Mouse (Mus musculus): ENCODE measurements around the gene Fgfr2. TPM values are rescaled to one million over a fixed set of nuclear protein-coding genes. Genes with fewer than 3 reads are reported as not detected.

Gene Fgfr2
- polyA plus RNA-seq, 1 experiment from 2014 or later = 33.9 TPM

- ATAC-seq (ENCODE audit: low FRiP score) = no peak
- no peak overlapping the region for H3K4me2 ChIP-seq
- no peak overlapping the region for H3K27ac ChIP-seq
- H3K36me3 ChIP-seq = no peaks in the 10 kb centered on the region
- H3K4me3 ChIP-seq = no peak overlapping the region
- H3K9me3 ChIP-seq = no peaks in the 10 kb centered on the region
- H3K4me1 ChIP-seq (replicated peaks) = peaks cover 19% of the 10 kb centered on the region
- no peak overlapping the region for H3K9ac ChIP-seq
- 96% methylated on average over 5 of the region's 5 CpGs for WGBS
- 0 out of 2 replicates have a peak, but pooled peaks cover 12% of the 10 kb centered on the region for H3K27me3 ChIP-seq
Measured at GRCm38 (mm10) chr7:130831586-130831985, 2291.6 kb downstream of the Fgfr2 start.

- ATAC-seq (ENCODE audit: low FRiP score) = no peak
- Histone ChIP-seq H3K4me3 (no peak overlapping the region), H3K27me3 (0 out of 2 replicates have a peak, but pooled peaks cover 10% of the 10 kb centered on the region), H3K27ac (no peak overlapping the region), H3K9me3 (no peaks in the 10 kb centered on the region), H3K4me2 (no peak overlapping the region), H3K9ac (no peak overlapping the region), H3K36me3 (no peaks in the 10 kb centered on the region), H3K4me1 (replicated peaks) (no peaks in the 10 kb centered on the region)
- 90% methylated on average over 10 of the region's 10 CpGs for WGBS
Measured at GRCm38 (mm10) chr7:130828475-130828874, 2294.7 kb downstream of the Fgfr2 start.

DNA sequence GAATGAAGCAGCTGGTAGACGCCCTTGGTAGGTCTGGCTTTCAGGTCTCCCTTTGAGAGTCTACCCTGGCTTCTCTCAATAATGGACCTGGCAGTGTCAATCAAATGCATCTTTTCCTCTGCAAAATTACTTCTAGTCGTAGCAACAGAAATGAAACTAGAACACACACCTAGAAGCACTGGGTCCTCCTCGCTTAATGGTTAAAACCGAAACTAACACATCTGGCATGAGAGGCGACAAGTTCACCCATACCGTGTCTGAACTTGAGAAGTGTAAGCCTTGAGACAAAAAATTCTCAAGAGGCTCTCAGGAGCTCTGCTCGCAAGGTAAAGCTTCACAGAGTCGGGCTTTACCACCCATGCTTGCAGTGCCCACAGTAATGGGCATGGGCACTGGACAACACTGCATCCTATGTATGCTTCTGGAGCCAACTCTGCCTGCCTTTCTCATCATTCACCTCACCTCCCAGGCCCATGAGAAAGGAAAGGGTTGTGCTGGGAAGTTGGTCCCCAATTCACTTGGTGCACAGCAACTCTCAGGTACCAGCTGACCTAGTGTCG, 2295.2 kb downstream of the Fgfr2 start:
- H3K4me3 ChIP-seq = no peak overlapping the region
- H3K4me2 ChIP-seq = no peak overlapping the region

DNA sequence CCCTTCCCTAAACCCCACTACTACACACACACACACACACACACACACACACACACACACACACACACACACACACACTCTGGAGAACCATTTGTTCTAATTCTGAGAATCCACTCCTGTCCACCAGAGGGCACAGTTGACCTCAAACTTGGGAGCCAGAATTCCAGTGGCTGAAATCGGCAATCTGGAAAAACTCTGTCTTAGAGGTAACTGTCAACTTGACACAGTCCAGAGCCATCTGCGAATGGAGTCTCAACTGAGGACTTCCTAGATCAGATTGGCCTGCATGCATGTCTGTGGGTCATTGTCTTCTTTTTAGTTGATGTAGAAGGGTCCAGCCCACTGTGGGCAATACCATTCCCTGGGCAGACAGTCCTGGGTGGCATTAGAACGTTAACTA, 2295.7 kb downstream of the Fgfr2 start:
- no peak for ATAC-seq (ENCODE audit: low FRiP score)
- 56% methylated on average over 3 of the region's 3 CpGs for WGBS
- 0 out of 2 replicates have a peak, but pooled peaks cover 6% of the 10 kb centered on the region for H3K27me3 ChIP-seq

More for the DNA sequence above, 2295.2 kb downstream of the Fgfr2 start:
- H3K9ac ChIP-seq = no peak overlapping the region
- no peak overlapping the region for H3K27ac ChIP-seq
- no peak for ATAC-seq (ENCODE audit: low FRiP score)
- H3K9me3 ChIP-seq = no peaks in the 10 kb centered on the region
- WGBS = 95% methylated on average over 9 of the region's 9 CpGs
- no peaks in the 10 kb centered on the region for H3K4me1 ChIP-seq (replicated peaks)
- H3K36me3 ChIP-seq = no peaks in the 10 kb centered on the region
- H3K27me3 ChIP-seq = 0 out of 2 replicates have a peak, but pooled peaks cover 6% of the 10 kb centered on the region

GRCm38 (mm10) chr7:130826343-130826742, 2296.8 kb downstream of the Fgfr2 start:
- Histone ChIP-seq H3K27ac (no peak overlapping the region), H3K4me1 (replicated peaks) (no peaks in the 10 kb centered on the region), H3K9me3 (no peaks in the 10 kb centered on the region), H3K9ac (no peak overlapping the region), H3K4me3 (no peak overlapping the region), H3K27me3 (0 out of 2 replicates have a peak, but pooled peaks cover 3% of the 10 kb centered on the region), H3K4me2 (no peak overlapping the region), H3K36me3 (no peaks in the 10 kb centered on the region)
- ATAC-seq (ENCODE audit: low FRiP score) = no peak
- 75% methylated on average over 3 of the region's 3 CpGs for WGBS

More for the DNA sequence above, 2295.7 kb downstream of the Fgfr2 start:
- Histone ChIP-seq H3K4me1 (replicated peaks) (no peaks in the 10 kb centered on the region), H3K9me3 (no peaks in the 10 kb centered on the region), H3K9ac (no peak overlapping the region), H3K4me3 (no peak overlapping the region), H3K36me3 (no peaks in the 10 kb centered on the region), H3K27ac (no peak overlapping the region), H3K4me2 (no peak overlapping the region)

DNA sequence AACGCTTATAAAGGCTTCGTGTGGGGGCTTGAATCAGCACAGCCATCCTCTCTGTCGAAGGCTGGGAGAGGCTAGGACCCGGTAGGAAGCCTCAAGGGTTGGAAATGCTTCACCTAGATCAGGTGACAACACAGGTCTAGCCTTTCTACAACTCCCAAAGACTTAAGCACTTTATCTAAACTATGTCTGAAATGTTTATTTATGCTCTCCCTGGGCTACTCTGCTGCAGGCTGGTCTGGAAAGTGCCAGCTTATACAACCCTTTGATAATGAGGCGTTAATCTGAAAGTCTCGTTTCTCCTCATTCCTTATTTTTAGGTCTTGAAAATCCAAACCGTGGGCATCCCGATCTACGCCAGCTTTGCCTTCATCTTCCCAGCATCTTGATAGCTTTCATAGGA, 2299.2 kb downstream of the Fgfr2 start:
- no peak for ATAC-seq (ENCODE audit: low FRiP score)
- Histone ChIP-seq H3K27ac (no peak overlapping the region), H3K9me3 (no peaks in the 10 kb centered on the region), H3K27me3 (0 out of 2 replicates have a peak, but pooled peaks cover 3% of the 10 kb centered on the region), H3K4me2 (no peak overlapping the region), H3K4me3 (no peak overlapping the region), H3K9ac (no peak overlapping the region), H3K4me1 (replicated peaks) (no peaks in the 10 kb centered on the region), H3K36me3 (no peaks in the 10 kb centered on the region)
- 81% methylated on average over 9 of the region's 9 CpGs for WGBS

DNA sequence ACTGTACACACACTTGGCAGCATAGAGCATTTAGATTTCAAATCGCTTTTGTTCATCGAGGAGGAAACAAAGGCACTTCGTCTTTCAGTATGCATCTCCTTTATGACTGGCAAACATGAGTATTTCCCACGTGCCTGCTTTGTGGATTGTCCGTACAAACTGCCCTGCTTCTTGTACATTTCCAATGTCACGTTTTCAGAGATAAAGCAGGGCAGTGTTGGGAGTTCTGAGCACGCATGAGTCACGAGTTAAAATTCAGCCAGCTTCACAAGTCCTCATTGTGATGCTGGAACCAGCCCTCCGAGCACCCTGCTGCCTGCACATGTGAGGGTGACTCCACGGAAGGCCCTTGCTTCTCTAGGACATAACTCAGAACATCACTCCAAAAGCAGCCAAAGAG, 2303.5 kb downstream of the Fgfr2 start:
- no peak for ATAC-seq (ENCODE audit: low FRiP score)
- H3K9ac ChIP-seq = no peak overlapping the region
- H3K27ac ChIP-seq = no peak overlapping the region
- H3K4me3 ChIP-seq = no peak overlapping the region
- no peaks in the 10 kb centered on the region for H3K36me3 ChIP-seq
- 74% methylated on average over 10 of the region's 10 CpGs for WGBS
- H3K27me3 ChIP-seq = 0 out of 2 replicates have a peak, but pooled peaks cover under 1% of the 10 kb centered on the region
- H3K4me2 ChIP-seq = no peak overlapping the region
- no peaks in the 10 kb centered on the region for H3K9me3 ChIP-seq
- no peaks in the 10 kb centered on the region for H3K4me1 ChIP-seq (replicated peaks)

GRCm38 (mm10) chr7:130818813-130819212, 2304.3 kb downstream of the Fgfr2 start:
- 81% methylated on average over 5 of the region's 5 CpGs for WGBS
- no peaks in the 10 kb centered on the region for H3K4me1 ChIP-seq (replicated peaks)
- H3K27me3 ChIP-seq = no peaks in the 10 kb centered on the region
- H3K36me3 ChIP-seq = no peaks in the 10 kb centered on the region
- ATAC-seq (ENCODE audit: low FRiP score) = no peak
- no peak overlapping the region for H3K9ac ChIP-seq
- no peak overlapping the region for H3K4me3 ChIP-seq
- no peak overlapping the region for H3K27ac ChIP-seq
- no peak overlapping the region for H3K4me2 ChIP-seq
- H3K9me3 ChIP-seq = no peaks in the 10 kb centered on the region

DNA sequence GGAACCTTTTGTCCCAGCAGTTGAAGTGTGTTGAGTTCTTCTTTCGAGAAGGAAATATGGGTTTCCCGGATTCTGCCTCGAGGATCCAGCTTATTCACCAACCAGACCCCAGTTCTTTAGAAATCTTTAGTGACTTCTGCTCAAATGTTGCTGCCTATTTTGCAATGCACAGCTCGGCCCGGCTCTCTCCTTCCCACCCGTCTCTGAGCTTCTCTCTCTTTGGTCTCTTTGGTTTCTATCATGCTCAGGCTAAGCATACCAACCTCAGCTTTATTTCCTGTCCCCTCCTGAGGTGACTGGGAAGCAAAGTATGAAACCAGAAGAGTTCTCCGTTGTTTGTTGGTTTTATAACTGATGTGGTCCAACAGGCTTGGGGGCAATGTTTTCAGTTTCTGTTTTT, 2306.9 kb downstream of the Fgfr2 start:
- WGBS = 92% methylated on average over 7 of the region's 7 CpGs
- Histone ChIP-seq H3K36me3 (no peaks in the 10 kb centered on the region), H3K4me1 (replicated peaks) (no peaks in the 10 kb centered on the region), H3K9me3 (no peaks in the 10 kb centered on the region), H3K27me3 (no peaks in the 10 kb centered on the region), H3K27ac (no peak overlapping the region), H3K4me3 (no peak overlapping the region), H3K4me2 (no peak overlapping the region), H3K9ac (no peak overlapping the region)
- ATAC-seq (ENCODE audit: low FRiP score) = no peak

GRCm38 (mm10) chr7:130815601-130816000, 2307.5 kb downstream of the Fgfr2 start:
- H3K4me1 ChIP-seq (replicated peaks) = no peaks in the 10 kb centered on the region
- ATAC-seq (ENCODE audit: low FRiP score) = no peak
- no peaks in the 10 kb centered on the region for H3K36me3 ChIP-seq
- H3K27ac ChIP-seq = no peak overlapping the region
- no peak overlapping the region for H3K4me3 ChIP-seq
- no peaks in the 10 kb centered on the region for H3K9me3 ChIP-seq
- H3K4me2 ChIP-seq = no peak overlapping the region
- 95% methylated on average over 10 of the region's 10 CpGs for WGBS
- no peak overlapping the region for H3K9ac ChIP-seq
- H3K27me3 ChIP-seq = no peaks in the 10 kb centered on the region

DNA sequence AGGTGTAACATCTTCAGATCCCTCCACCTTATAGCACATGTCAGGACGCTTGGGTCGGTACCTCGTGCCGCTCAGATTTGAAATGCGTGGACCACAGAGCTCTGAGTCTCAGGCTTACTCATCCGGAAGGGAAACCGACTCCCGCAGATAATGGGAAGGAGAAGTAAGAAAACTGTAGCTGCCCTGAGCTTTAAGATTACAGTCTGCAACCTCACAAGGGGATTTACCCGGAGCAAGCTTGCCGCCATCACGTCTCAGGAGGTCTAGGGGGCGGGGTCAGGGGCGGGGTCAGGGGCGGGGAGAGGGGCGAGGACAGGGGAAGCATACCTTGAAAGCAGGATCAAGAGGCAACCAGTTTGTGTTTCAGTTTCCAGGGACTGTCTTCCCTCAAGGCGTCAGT, 2310.7 kb downstream of the Fgfr2 start:
- no peak overlapping the region for H3K4me2 ChIP-seq
- H3K4me1 ChIP-seq (replicated peaks) = no peaks in the 10 kb centered on the region
- H3K9ac ChIP-seq = no peak overlapping the region
- no peaks in the 10 kb centered on the region for H3K9me3 ChIP-seq
- no peaks in the 10 kb centered on the region for H3K36me3 ChIP-seq
- ATAC-seq (ENCODE audit: low FRiP score) = no peak
- WGBS = 41% methylated on average over 16 of the region's 16 CpGs
- H3K27ac ChIP-seq = no peak overlapping the region
- no peaks in the 10 kb centered on the region for H3K27me3 ChIP-seq
- no peak overlapping the region for H3K4me3 ChIP-seq

- ATAC-seq (ENCODE audit: low FRiP score) = no peak
- H3K9ac ChIP-seq = no peak overlapping the region
- WGBS = 85% methylated on average over 4 of the region's 4 CpGs
- no peaks in the 10 kb centered on the region for H3K4me1 ChIP-seq (replicated peaks)
- no peak overlapping the region for H3K4me3 ChIP-seq
- no peaks in the 10 kb centered on the region for H3K27me3 ChIP-seq
- no peaks in the 10 kb centered on the region for H3K9me3 ChIP-seq
- no peak overlapping the region for H3K27ac ChIP-seq
- H3K4me2 ChIP-seq = no peak overlapping the region
- no peaks in the 10 kb centered on the region for H3K36me3 ChIP-seq
Measured at GRCm38 (mm10) chr7:130810238-130810637, 2312.9 kb downstream of the Fgfr2 start.

DNA sequence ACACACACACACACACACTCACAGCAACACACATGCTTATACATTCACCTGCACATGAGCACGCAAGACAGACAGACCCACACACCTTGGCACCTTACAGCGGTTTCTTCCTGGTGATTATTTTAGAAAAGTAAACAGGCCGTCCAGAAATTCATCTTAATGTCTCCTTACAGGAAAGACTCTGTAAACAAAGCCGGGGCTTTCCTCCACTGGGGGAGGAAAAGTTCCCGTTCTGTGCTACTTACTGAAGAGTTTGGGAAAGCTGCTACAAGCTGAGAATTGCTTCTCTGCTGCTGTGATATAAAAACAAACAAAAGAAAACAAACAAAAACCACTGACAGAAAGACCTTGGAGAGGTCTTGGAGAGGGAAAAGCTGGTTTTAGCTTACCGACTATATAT, 2314.5 kb downstream of the Fgfr2 start:
- no peak overlapping the region for H3K4me3 ChIP-seq
- no peaks in the 10 kb centered on the region for H3K27me3 ChIP-seq

More for the DNA sequence above, 2314.5 kb downstream of the Fgfr2 start:
- H3K27ac ChIP-seq = no peak overlapping the region
- no peak for ATAC-seq (ENCODE audit: low FRiP score)
- no peaks in the 10 kb centered on the region for H3K4me1 ChIP-seq (replicated peaks)
- no peaks in the 10 kb centered on the region for H3K36me3 ChIP-seq
- no peak overlapping the region for H3K4me2 ChIP-seq
- no peaks in the 10 kb centered on the region for H3K9me3 ChIP-seq
- 78% methylated on average over 6 of the region's 6 CpGs for WGBS
- no peak overlapping the region for H3K9ac ChIP-seq
